Mouse (Mus musculus) spleen, embryonic (tissue): ENCODE measurements at regions not wholly inside any gene's neighbourhood (a gene's known extent, or its start where the extent isn't known, plus 50 kb on each side); places are given as distances from the start of the nearest gene placed in this dataset.

Source experiments
- CTCF ChIA-PET: fragments of 350-600 bp; sonication (Branson Sonifier 250); formaldehyde crosslinking; loops from one replicate; lab custom pipeline; 2022; lab: Charles Lee

- CTCF ChIA-PET = no interaction called here
Measured at GRCm38 (mm10) chr4:46257061-46257795, 61.1 kb upstream of the Xpa start.

DNA sequence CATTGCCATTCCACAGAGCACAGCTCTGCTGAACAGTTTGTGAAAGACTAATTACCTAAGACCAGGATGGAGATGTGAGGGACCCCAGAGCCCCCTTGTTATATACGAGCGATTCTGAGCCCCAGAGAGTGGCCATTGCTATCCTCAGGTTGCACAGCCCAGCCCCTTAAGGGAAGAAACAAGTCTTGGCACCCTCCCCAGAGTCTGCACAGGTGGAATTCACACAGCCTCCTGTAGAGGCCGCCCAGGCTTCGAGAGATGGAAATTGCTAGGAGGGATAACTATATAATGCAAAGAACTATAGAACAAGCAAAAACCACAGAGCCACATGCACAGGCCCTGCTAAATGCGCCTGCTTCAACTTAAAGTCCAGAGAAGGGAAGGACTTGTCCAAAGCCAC, 62.7 kb upstream of the Xpa start:
- CTCF ChIA-PET = no interaction called here

DNA sequence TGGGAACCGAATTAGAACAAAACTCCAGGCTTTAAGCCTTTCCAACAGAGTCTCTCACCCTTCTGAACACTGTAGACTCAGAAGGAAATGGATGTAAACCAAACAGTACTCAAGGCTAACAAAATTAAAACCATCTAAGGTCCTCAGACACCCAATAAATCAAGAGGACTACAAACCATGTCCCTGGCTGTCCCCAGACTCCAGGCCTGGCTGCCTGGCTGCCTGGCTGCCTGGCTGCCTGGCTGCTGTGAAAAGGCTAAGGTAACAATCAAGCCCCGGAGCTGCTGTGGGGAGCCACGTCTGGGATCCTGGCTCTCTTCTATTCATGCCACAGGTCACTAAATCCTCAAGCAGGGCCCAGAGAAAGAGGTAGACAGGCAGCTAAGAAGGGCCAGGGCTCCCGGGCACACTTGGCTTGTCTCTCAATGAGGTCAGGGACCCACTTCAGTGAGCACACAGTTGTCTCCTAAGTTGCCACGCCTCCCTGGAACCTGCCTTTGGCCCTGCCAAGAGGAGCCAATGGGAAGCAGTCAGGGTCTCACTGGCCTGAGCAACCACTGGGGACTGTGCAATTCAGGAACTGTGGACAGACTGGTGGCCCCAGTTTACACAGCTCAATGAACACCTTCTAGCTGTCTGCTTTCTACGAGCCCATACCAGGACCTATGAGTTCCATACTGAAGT, 72.6 kb upstream of the Xpa start:
- CTCF ChIA-PET = no interaction called here

GRCm38 (mm10) chr4:46271066-46271465, 72.3 kb upstream of the Foxe1 start:
- CTCF ChIA-PET = no interaction called here

GRCm38 (mm10) chr4:46275773-46276172, 67.6 kb upstream of the Foxe1 start:
- CTCF ChIA-PET = no interaction called here

DNA sequence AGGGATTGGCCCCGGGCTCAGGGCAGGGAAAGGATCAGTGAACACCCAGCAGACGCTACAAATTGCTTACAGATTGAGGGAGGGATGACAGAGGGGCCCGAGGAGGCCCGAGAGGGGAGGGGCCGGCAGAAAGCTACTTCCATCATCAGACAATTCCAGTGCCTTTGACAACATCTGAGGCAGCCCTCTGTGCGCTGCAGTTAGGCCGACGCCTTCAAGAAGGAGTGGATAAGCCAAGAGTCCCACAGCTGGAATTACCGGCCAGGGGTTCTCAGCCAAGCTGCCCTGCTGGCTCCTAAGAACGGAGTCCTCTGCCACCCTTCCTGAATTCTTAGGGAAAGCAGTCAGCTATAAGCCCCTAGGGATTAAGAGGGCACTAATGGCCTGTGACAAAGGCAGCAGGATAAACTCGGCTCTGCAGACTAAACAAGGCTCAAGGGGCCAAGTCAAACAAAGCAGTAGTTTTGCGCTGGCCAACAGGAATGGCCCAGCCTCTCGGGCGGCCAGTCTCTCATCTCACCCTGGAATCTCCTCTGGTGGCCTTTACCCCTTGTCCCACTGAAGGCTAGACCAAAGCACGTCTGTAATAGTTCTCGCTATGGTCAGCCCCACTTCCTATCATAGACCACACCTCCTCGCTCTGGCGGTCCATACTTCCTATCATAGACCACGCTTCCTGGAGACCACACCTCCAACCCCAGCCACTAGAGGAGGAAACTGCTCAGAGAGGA, 66.4 kb upstream of the Foxe1 start:
- CTCF ChIA-PET = no interaction called here

DNA sequence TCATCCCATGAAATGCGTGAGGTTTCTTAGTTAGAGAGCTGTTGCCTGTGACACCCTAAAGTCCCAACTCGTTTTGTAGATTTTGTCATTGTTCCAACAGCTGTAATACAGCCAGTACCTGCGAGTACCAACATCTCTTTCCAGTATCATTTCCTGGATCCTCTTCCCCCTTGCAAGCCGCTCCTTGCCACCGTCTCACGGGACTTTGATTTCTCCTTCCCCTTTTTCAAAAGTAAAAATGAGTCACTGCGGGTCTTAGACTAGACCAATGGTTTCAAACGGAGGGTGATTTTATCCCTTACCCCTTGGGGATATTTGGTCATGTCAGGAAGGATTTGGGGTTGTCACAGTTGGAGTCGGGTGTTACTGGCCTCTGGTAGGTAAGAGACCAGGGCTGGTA, 56.5 kb upstream of the Foxe1 start:
- CTCF ChIA-PET = no interaction called here

DNA sequence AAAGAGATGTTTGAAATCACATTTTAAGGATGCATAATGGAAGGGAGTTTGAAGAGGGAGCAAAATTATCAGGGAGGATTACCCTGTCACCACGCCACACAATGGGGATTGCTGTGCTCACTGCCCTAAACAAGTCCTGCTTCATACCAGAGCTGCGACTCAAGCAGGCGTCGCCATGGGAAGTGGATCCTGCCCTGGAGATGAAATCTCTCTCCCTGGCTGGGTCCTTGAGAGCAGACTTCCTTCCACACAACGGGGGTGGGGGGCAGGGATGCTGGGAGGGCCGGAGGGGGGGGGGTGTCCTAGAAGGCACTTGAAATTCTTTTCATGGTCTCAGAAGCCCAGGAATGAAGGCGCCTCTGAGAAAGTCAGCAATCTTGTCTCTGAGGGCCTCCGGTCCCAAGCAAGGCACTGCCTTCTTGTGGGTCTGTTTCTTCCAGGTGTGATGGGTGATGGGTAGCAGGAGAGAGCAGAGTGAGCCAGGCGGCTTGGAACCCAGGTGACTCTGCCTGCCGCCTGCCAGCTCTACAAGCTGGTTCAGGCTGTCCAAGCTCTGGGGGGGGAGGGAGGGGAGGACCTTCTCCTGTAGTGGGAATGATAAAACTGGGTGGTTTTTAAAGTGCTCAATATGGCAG, 51.7 kb upstream of the Foxe1 start:
- CTCF ChIA-PET = interaction anchor here (0.6 kb wide), 1 partner anchor 541 kb away, joined by 3 read pairs; no protein-coding TSS in a partner anchor
